Mouse (Mus musculus) intestine, embryonic 15.5 days (tissue): ENCODE results near the gene Zp3r. TPM values are rescaled to one million over a fixed set of nuclear protein-coding genes. Genes with fewer than 3 reads are reported as not detected.
"Not testable (repeated sequence)": the region's sequence is repeated elsewhere in the genome, so short reads cannot be mapped to it uniquely, and the experiment has no call there.

Experiments
- ATAC-seq: fragments of 200-750 bp; cut with Nextera tagmentation; 2 replicates; pipeline ENCODE4 v1.8.0; 2017; ENCODE audit warnings: moderate TSS enrichment, moderate library complexity
- H3K27ac ChIP-seq: fragments of 300-500 bp; sonication (generic); 2 replicates; pipeline ENCODE4 v1.5.1; 2015; ENCODE audit warnings: mild to moderate bottlenecking, inconsistent platforms
- H3K27me3 ChIP-seq: fragments of 300-500 bp; sonication (generic); replicated peaks from 2 replicates; pipeline ENCODE4 v1.6.1; 2015; ENCODE audit warnings: inconsistent platforms
- H3K36me3 ChIP-seq: fragments of 300-500 bp; sonication (generic); 2 replicates; pipeline ENCODE4 v1.6.1; 2015; ENCODE audit warnings: inconsistent platforms
- H3K4me1 ChIP-seq: fragments of 300-500 bp; sonication (generic); replicated peaks from 2 replicates; pipeline ENCODE4 v1.6.1; 2015; ENCODE audit warnings: inconsistent platforms
- H3K4me2 ChIP-seq: fragments of 300-500 bp; sonication (generic); replicated peaks from 2 replicates; pipeline ENCODE4 v1.6.1; 2015; ENCODE audit warnings: mild to moderate bottlenecking, inconsistent platforms
- H3K4me3 ChIP-seq: fragments of 300-500 bp; sonication (generic); replicated peaks from 2 replicates; pipeline ENCODE4 v1.5.1; 2015; ENCODE audit warnings: inconsistent platforms
- H3K9ac ChIP-seq: fragments of 300-500 bp; sonication (generic); 2 replicates; pipeline ENCODE4 v1.6.1; 2015; ENCODE audit warnings: inconsistent platforms
- H3K9me3 ChIP-seq: fragments of 300-500 bp; sonication (generic); 2 replicates; pipeline ENCODE4 v1.6.1; 2016; ENCODE audit warnings: inconsistent platforms
- WGBS: fragments of 180-500 bp; shearing (Covaris S2); methylation state at CpG from one replicate; pipeline ENCODE4 v1.1.7; 2015; 5-methylcytosine and 5-hydroxymethylcytosine counted together
- polyA plus RNA-seq: library from polyadenylated mRNA; unstranded; fragments of >200 nt; fragmentation: Nextera tagmentation; extraction: Ambion mirVana; gene quantifications from 2 replicates; pipeline ENCODE4 v1.2.1, GENCODE M21; 2015

Zp3r gene
- polyA plus RNA-seq, result 0.10 TPM in 1 of 2 replicates, not detected in the other

GRCm38 (mm10) chr1:130629521-130629920 is at the start of gene Zp3r:
Gene Zp3r (minus strand): TSS chr1:130629621.
- Histone ChIP-seq H3K9me3 (no peaks in the 10 kb centered on the region), H3K36me3 (no peaks in the 10 kb centered on the region), H3K9ac (no peak within 1 kb of the TSS), H3K4me2 (no peak within 1 kb of the TSS), H3K4me3 (no peak within 1 kb of the TSS), H3K4me1 (no peaks in the 10 kb centered on the region), H3K27ac (no peak within 1 kb of the TSS), H3K27me3 (no peaks in the 10 kb centered on the region)
- WGBS, result 87% methylated on average over 2 of the region's 2 CpGs
- no peak for ATAC-seq

- peaks cover 4% of the 10 kb centered on the region; the same call in 1 of the 2 replicates for H3K4me1 ChIP-seq
- no peak overlapping the region for H3K9ac ChIP-seq
- no peak overlapping the region for H3K4me2 ChIP-seq
- no peak overlapping the region for H3K4me3 ChIP-seq
- no peaks in the 10 kb centered on the region for H3K9me3 ChIP-seq
- H3K27me3 ChIP-seq, result no peaks in the 10 kb centered on the region
- no peak for ATAC-seq
- H3K27ac ChIP-seq, result no peak overlapping the region
- no peaks in the 10 kb centered on the region for H3K36me3 ChIP-seq
- WGBS, result 81% methylated on average over 2 of the region's 2 CpGs
Observed at GRCm38 (mm10) chr1:130678551-130678950, 49.1 kb upstream of the Zp3r start.

- H3K4me3 ChIP-seq, H3K36me3 ChIP-seq, ATAC-seq, H3K27ac ChIP-seq, H3K4me1 ChIP-seq, H3K4me2 ChIP-seq, H3K27me3 ChIP-seq, H3K9me3 ChIP-seq, H3K9ac ChIP-seq: not testable (repeated sequence)
- WGBS, result 83% methylated on average over 5 of the region's 5 CpGs
Observed at GRCm38 (mm10) chr1:130663576-130663975, 34.2 kb upstream of the Zp3r start.

- Histone ChIP-seq H3K9me3 (no peaks in the 10 kb centered on the region), H3K4me3 (no peak within 1 kb of the TSS), H3K4me2 (no peak within 1 kb of the TSS; the same call in 1 of the 2 replicates), H3K4me1 (0 out of 2 replicates have a peak, but pooled peaks cover 2% of the 10 kb centered on the region), H3K27me3 (no peaks in the 10 kb centered on the region), H3K9ac (no peak within 1 kb of the TSS), H3K36me3 (no peaks in the 10 kb centered on the region), H3K27ac (no peak within 1 kb of the TSS)
- WGBS, result 44% methylated on average over 3 of the region's 3 CpGs
- ATAC-seq, result peak; percentile 87
Observed at GRCm38 (mm10) chr1:130661454-130661853, 32.0 kb upstream of the Zp3r start, which contains the start of gene C4bp. Gene C4bp (minus strand): TSS chr1:130661632.

- not testable (repeated sequence) for H3K4me1 ChIP-seq, H3K4me2 ChIP-seq, H3K9ac ChIP-seq, H3K4me3 ChIP-seq, H3K9me3 ChIP-seq, H3K36me3 ChIP-seq, H3K27me3 ChIP-seq, ATAC-seq, H3K27ac ChIP-seq
- 31% methylated on average over 5 of the region's 5 CpGs for WGBS
Observed at GRCm38 (mm10) chr1:130659641-130660040, 30.2 kb upstream of the Zp3r start.

- no peak for ATAC-seq
- Histone ChIP-seq H3K9me3 (no peaks in the 10 kb centered on the region), H3K4me1 (no peaks in the 10 kb centered on the region), H3K27ac (no peak overlapping the region), H3K27me3 (no peaks in the 10 kb centered on the region), H3K4me3 (no peak overlapping the region), H3K9ac (no peak overlapping the region), H3K36me3 (no peaks in the 10 kb centered on the region), H3K4me2 (no peak overlapping the region)
- WGBS, result 46% methylated on average over 4 of the region's 4 CpGs
Observed at GRCm38 (mm10) chr1:130644103-130644502, 14.7 kb upstream of the Zp3r start.

- H3K27ac ChIP-seq, result no peak overlapping the region
- ATAC-seq, result peak; percentile 56
- no peaks in the 10 kb centered on the region for H3K9me3 ChIP-seq
- no peak overlapping the region for H3K4me2 ChIP-seq
- H3K9ac ChIP-seq, result no peak overlapping the region
- no peaks in the 10 kb centered on the region for H3K27me3 ChIP-seq
- H3K36me3 ChIP-seq, result no peaks in the 10 kb centered on the region
- no peaks in the 10 kb centered on the region for H3K4me1 ChIP-seq
- no peak overlapping the region for H3K4me3 ChIP-seq
Observed at GRCm38 (mm10) chr1:130640967-130641366, 11.5 kb upstream of the Zp3r start.

- Histone ChIP-seq H3K9ac (no peak overlapping the region), H3K4me3 (no peak overlapping the region), H3K9me3 (no peaks in the 10 kb centered on the region), H3K4me1 (no peaks in the 10 kb centered on the region), H3K36me3 (no peaks in the 10 kb centered on the region), H3K27ac (no peak overlapping the region), H3K4me2 (peak overlapping the region; percentile 31), H3K27me3 (no peaks in the 10 kb centered on the region)
- 25% methylated on average over 15 of the region's 16 CpGs for WGBS
- ATAC-seq, result peak; percentile 82
Observed at GRCm38 (mm10) chr1:130633761-130634410, 4.5 kb upstream of the Zp3r start.

- H3K4me3 ChIP-seq, result no peak overlapping the region
- H3K4me1 ChIP-seq, result no peaks in the 10 kb centered on the region
- no peak overlapping the region for H3K4me2 ChIP-seq
- H3K9ac ChIP-seq, result no peak overlapping the region
- ATAC-seq, result no peak
- H3K9me3 ChIP-seq, result no peaks in the 10 kb centered on the region
- H3K27ac ChIP-seq, result no peak overlapping the region
- WGBS, result 77% methylated on average over 8 of the region's 8 CpGs
- no peaks in the 10 kb centered on the region for H3K36me3 ChIP-seq
- H3K27me3 ChIP-seq, result no peaks in the 10 kb centered on the region
Observed at GRCm38 (mm10) chr1:130633316-130633715, 3.9 kb upstream of the Zp3r start.

GRCm38 (mm10) chr1:130596291-130596690 is 33.1 kb downstream of the Zp3r start:
- Histone ChIP-seq H3K36me3 (no peaks in the 10 kb centered on the region), H3K27ac (no peak overlapping the region), H3K9ac (no peak overlapping the region), H3K4me1 (no peaks in the 10 kb centered on the region), H3K9me3 (no peaks in the 10 kb centered on the region), H3K4me2 (no peak overlapping the region), H3K4me3 (no peak overlapping the region), H3K27me3 (no peaks in the 10 kb centered on the region)
- no peak for ATAC-seq
- WGBS, result 79% methylated on average over 2 of the region's 2 CpGs

- H3K27ac ChIP-seq, result no peak overlapping the region
- H3K9ac ChIP-seq, result no peak overlapping the region
- no peak for ATAC-seq
- H3K4me2 ChIP-seq, result no peak overlapping the region
- WGBS, result 71% methylated on average over 9 of the region's 9 CpGs
- H3K4me1 ChIP-seq, result no peaks in the 10 kb centered on the region
- H3K4me3 ChIP-seq, result no peak overlapping the region
- H3K9me3 ChIP-seq, result no peaks in the 10 kb centered on the region
- H3K36me3 ChIP-seq, result no peaks in the 10 kb centered on the region
- no peaks in the 10 kb centered on the region for H3K27me3 ChIP-seq
Observed at GRCm38 (mm10) chr1:130588659-130589058, 40.8 kb downstream of the Zp3r start.

GRCm38 (mm10) chr1:130576389-130576788 is 53.0 kb downstream of the Zp3r start:
- Histone ChIP-seq H3K9ac (no peak overlapping the region), H3K36me3 (no peaks in the 10 kb centered on the region), H3K4me3 (no peak overlapping the region), H3K27ac (no peak overlapping the region), H3K27me3 (no peaks in the 10 kb centered on the region), H3K9me3 (no peaks in the 10 kb centered on the region), H3K4me1 (no peaks in the 10 kb centered on the region), H3K4me2 (no peak overlapping the region)
- WGBS, result 76% methylated on average over 4 of the region's 4 CpGs
- no peak for ATAC-seq

GRCm38 (mm10) chr1:130575962-130576361 is 53.5 kb downstream of the Zp3r start:
- no peak for ATAC-seq
- Histone ChIP-seq H3K9me3 (no peaks in the 10 kb centered on the region), H3K36me3 (no peaks in the 10 kb centered on the region), H3K4me3 (no peak overlapping the region), H3K27ac (no peak overlapping the region), H3K4me2 (no peak overlapping the region), H3K27me3 (no peaks in the 10 kb centered on the region), H3K9ac (no peak overlapping the region), H3K4me1 (no peaks in the 10 kb centered on the region)
